Mouse (Mus musculus) liver, adult 2 months (tissue): ENCODE data around the gene Six5.

ENCODE experiments used
- CTCF ChIP-seq: fragments of 200-500 bp; IDR thresholded peaks from 2 replicates; pipeline ENCODE4 v1.5.1; 2011; ENCODE audit warnings: low read depth, low read length, control low read depth
- POLR2A ChIP-seq: fragments of 200-500 bp; IDR thresholded peaks from 2 replicates; pipeline ENCODE4 v1.6.1; 2011; ENCODE audit warnings: low read length, control low read depth; ENCODE audit not compliant: insufficient read depth; ENCODE audit errors: extremely low read depth

DNA sequence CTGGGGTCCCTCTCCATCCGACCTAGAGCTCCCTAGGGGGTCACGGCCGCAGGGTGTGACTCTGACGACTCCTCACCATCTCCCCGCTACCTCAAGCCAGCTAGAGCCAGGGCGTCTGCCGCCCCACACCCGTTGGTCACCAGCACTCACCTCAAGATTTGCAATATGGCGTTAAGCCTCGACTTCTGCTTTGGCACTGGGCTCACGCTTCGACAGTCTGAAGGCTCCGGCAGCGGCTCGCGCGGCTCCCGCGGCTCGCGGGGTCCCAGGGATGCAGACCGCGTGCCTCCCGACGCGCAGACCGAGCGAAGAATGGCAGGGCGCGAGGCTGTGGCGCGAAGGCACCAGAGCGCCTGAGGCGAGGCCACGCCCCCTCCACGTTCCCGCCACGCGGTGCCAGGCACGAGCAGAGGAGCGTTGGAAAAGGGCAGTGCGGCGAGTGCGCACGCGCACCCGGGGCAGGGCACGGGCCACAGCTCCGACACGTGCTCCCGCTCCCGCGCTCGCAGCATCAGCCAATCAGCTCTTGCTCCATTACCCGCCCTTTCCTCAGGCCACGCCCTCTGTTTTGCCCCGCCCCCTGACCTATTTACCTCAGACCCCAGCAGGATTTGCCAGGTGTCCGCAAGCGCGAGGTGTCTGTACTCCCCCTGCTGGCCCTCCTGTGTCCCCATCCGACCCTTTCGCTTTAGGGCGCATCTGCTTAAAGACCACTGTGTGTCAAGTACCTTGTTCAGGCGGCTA, 23.8 kb downstream of the Six5 start, which contains the start of gene Gm4969:
- peak; percentile 29 for TF ChIP-seq CTCF
- TF ChIP-seq POLR2A, result no peak
